Mouse (Mus musculus) cerebellum, adult 2 months (tissue): Measurements from ENCODE around the gene Il22. TPM values are rescaled to one million over a fixed set of nuclear protein-coding genes. Genes with fewer than 3 reads are reported as not detected.
"Not testable (repeated sequence)": the region's sequence is repeated elsewhere in the genome, so short reads cannot be mapped to it uniquely, and the experiment has no call there.

ENCODE experiments used
- DNase-seq, 2 experiments: peaks; one replicate each; pipeline ENCODE4 v3.0.0; 2021
- H3K27ac ChIP-seq: fragments of 200-500 bp; 2 replicates; pipeline ENCODE4 v1.5.1; 2012; ENCODE audit warnings: low read length, control low read depth, inconsistent platforms; ENCODE audit not compliant: insufficient read depth
- H3K27me3 ChIP-seq: fragments of 200-500 bp; 2 replicates; pipeline ENCODE4 v1.6.1; 2012; ENCODE audit warnings: inconsistent platforms, mild to moderate bottlenecking, low read length, moderate library complexity; ENCODE audit not compliant: control insufficient read depth, insufficient read depth
- H3K4me1 ChIP-seq: fragments of 200-500 bp; 2 replicates; pipeline ENCODE4 v1.6.1; 2011; ENCODE audit warnings: low read length; ENCODE audit not compliant: control insufficient read depth, insufficient read depth
- H3K4me3 ChIP-seq: fragments of 200-500 bp; replicated peaks from 2 replicates; pipeline ENCODE3; 2011; ENCODE audit warnings: mild to moderate bottlenecking, low read depth, low read length, control low read depth; ENCODE audit not compliant: insufficient read depth
- CTCF ChIP-seq: fragments of 200-500 bp; IDR thresholded peaks from 2 replicates; pipeline ENCODE4 v1.5.1; 2011; ENCODE audit warnings: low read depth, mild to moderate bottlenecking, control low read depth, low read length, moderate library complexity, borderline replicate concordance; ENCODE audit not compliant: insufficient read depth
- POLR2A ChIP-seq: fragments of 200-500 bp; IDR thresholded peaks from 2 replicates; pipeline ENCODE4 v1.6.1; 2011; ENCODE audit warnings: low read length, control low read depth, borderline replicate concordance; ENCODE audit not compliant: insufficient read depth
- WGBS: fragments of 180-500 bp; shearing (Covaris S2); methylation state at CpG from one replicate; pipeline ENCODE4 v1.1.7; 2018; 5-methylcytosine and 5-hydroxymethylcytosine counted together
- polyA plus RNA-seq: library from polyadenylated mRNA; depleted of rRNA; stranded (reverse); fragments of >200 nt; gene quantifications from 2 replicates; pipeline ENCODE4 v1.2.3, GENCODE M21; 2012; rRNA removed

The Il22 gene
- polyA plus RNA-seq, 1 experiment = 6.2 TPM

- WGBS = 100% methylated on average over 1 of the region's 5 CpGs
These were observed 27.9 kb downstream of the Il22 start for GRCm38 (mm10) chr10:118232607-118233006.

GRCm38 (mm10) chr10:118240680-118241079, 35.9 kb downstream of the Il22 start, which contains the start of gene Gm32717:
Gm32717 (minus strand) TSS chr10:118240780.
- WGBS = no CpG with 5 or more reads among the region's 13 CpGs
- not testable (repeated sequence) for H3K4me3 ChIP-seq, DNase-seq

More at GRCm38 (mm10) chr10:118232607-118233006, 27.9 kb downstream of the Il22 start:
- DNase-seq, H3K27ac ChIP-seq, H3K4me3 ChIP-seq, H3K27me3 ChIP-seq, H3K4me1 ChIP-seq: not testable (repeated sequence)

GRCm38 (mm10) chr10:118249006-118249595, 44.4 kb downstream of the Il22 start:
- H3K27me3 ChIP-seq, H3K27ac ChIP-seq, H3K4me3 ChIP-seq, H3K4me1 ChIP-seq: not testable (repeated sequence)
- peak; percentile 3 to 13 for DNase-seq
- 16% methylated on average over 11 of the region's 11 CpGs for WGBS

More at GRCm38 (mm10) chr10:118240680-118241079, 35.9 kb downstream of the Il22 start, which contains the start of gene Gm32717:
- not testable (repeated sequence) for H3K27ac ChIP-seq, H3K27me3 ChIP-seq, H3K4me1 ChIP-seq

GRCm38 (mm10) chr10:118250852-118251295, 46.1 kb downstream of the Il22 start:
- no peak overlapping the region for H3K4me3 ChIP-seq
- 15% methylated on average over 10 of the region's 10 CpGs for WGBS
- no peaks in the 10 kb centered on the region for H3K27me3 ChIP-seq
- DNase-seq = peak; percentile 8 to 14
- H3K4me1 ChIP-seq = no peaks in the 10 kb centered on the region
- no peak overlapping the region for H3K27ac ChIP-seq
- 0 out of 2 replicates have a peak, but pooled peaks have one; percentile 26 for TF ChIP-seq CTCF
- TF ChIP-seq POLR2A = no peak

GRCm38 (mm10) chr10:118258388-118258787, 53.6 kb downstream of the Il22 start, which contains the start of gene Gm32802:
Gm32802 (plus strand) TSS chr10:118258688.
- no CpG with 5 or more reads among the region's 13 CpGs for WGBS
- not testable (repeated sequence) for H3K4me1 ChIP-seq, H3K4me3 ChIP-seq, DNase-seq, H3K27me3 ChIP-seq, H3K27ac ChIP-seq

Other genes with a start within 250 kb of the Il22 start
- 15.5 and 16.2 TPM in 2 replicates for gene Mdm1, start 63.1 kb upstream of the Il22 start, polyA plus RNA-seq
- 0.03 TPM in 1 of 2 replicates, not detected in the other for gene Gm32717, start 35.8 kb downstream of the Il22 start, polyA plus RNA-seq
- gene Gm32802, start 53.7 kb downstream of the Il22 start, polyA plus RNA-seq = 0.03 TPM in 1 of 2 replicates, not detected in the other
- 39.4 and 42.9 TPM in 2 replicates for gene Iltifb, start 90.1 kb downstream of the Il22 start, polyA plus RNA-seq
- not detected in 2 replicates for gene Gm9040, start 122.0 kb downstream of the Il22 start, polyA plus RNA-seq
- gene Gm9044, start 127.5 kb downstream of the Il22 start, polyA plus RNA-seq = not detected in 2 replicates
- 0.05 and 0.07 TPM in 2 replicates for gene Gm9045, start 132.9 kb downstream of the Il22 start, polyA plus RNA-seq
- not detected in 2 replicates for gene Gm9046, start 138.3 kb downstream of the Il22 start, polyA plus RNA-seq
- gene Gm9048, start 143.7 kb downstream of the Il22 start, polyA plus RNA-seq = not detected in 2 replicates
- 0.05 and 0.07 TPM in 2 replicates for gene Gm9049, start 149.2 kb downstream of the Il22 start, polyA plus RNA-seq
- not detected in 2 replicates for gene Ifng, start 236.1 kb downstream of the Il22 start, polyA plus RNA-seq